Mouse (Mus musculus) gastrocnemius, postnatal 14 days (tissue): ENCODE data around the gene Kirrel2. TPM values are rescaled to one million over a fixed set of nuclear protein-coding genes. Genes with fewer than 3 reads are reported as not detected.

Experiments used
- DNase-seq: peaks from one replicate; pipeline ENCODE4 v3.0.0; 2021; ENCODE audit warnings: mixed read lengths
- intact Hi-C: fragments of 180-260 bp; cut with DNase I; formaldehyde crosslinking; loops from one replicate; pipeline ENCODE4 v1.15.1; 2025; ENCODE audit warnings: low total_unique reads
- total RNA-seq, 2 experiments: library from RNA; stranded (reverse); gene quantifications; 2 replicates each; pipeline ENCODE4 v1.2.3; 2021

The Kirrel2 gene
- total RNA-seq, 2 experiments from 2014 or later: not detected

DNA sequence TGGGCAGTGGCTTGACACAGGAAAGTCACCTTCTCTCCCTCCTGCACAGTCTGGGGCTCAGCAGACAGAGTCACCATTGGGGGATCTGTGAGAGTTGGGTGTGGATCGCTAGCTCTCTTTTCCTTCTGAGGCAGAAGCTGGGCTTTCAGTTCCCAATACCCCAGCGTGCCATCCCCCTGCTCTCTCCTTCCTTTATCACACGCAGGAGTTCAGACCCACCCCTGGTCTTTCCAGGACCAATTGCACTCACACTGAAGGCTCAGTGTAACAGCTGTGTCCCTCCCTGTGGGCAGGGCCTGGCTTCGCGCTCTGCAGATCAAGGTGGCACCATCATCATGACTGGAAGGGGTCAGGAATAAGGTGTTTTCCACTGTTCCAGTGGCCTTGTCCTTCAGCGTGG is 3.2 kb downstream of the Kirrel2 start:
- intact Hi-C loops: no loop called here
- DNase-seq: no peak

DNA sequence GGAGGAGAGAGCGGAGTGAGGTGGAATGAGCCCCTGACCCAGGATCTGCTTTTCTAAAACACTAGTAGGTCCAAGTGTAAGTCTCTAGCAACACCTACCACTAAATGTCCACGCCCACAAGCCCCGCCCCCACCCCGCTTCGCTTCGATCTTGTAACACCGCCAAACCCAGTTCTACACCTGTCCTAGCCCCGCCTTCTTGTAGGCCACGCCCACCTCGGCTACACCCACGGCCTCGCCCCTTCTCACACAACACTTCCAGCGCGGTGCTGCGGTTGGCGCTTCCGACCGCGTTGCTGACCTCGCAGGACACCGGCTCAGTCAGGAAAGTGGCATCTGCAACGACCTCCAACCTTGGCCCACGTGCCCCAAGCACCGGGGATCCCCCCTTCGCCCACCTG is 3.7 kb downstream of the Kirrel2 start:
- no peak for DNase-seq
- intact Hi-C loops: no loop called here

DNA sequence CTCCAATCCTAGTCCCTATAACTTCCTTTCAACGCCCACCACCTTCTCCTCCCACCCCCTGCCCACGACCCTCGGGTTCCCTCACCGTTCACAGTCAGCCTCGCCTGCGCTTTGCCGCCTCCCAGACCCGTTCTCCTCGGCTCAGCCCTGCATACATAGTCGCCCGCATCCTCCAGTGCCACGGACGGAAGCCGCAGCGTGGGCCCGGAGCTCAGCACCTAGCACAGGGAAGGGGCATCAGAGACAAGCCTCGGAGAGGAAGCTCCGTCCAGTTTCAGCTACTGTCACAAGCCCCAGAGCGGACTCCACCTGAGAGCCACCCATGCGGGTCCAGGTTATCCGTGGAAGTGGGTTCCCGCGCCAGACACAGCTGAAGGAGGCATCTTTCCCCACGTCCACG is 4.2 kb downstream of the Kirrel2 start:
- intact Hi-C loops: no loop called here
- DNase-seq: no peak

DNA sequence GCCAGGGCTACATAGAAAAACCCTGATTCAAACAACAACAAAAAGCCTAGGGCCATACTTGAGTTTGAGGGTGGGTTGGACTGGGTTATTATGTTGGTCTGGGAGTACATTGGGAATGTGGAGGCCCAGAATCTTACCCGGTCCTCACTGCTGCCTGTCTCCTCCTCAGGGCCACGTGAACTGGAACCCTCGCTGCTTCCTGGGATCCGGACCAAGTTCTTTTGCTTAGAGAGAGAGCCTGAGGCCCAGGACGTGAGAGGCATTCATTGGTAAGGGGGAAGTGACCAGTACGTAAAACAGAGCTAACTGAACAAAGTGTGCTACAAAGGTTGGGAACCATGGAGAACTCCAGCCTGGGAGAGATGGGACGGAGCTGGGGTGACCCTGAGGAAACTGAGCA is 7.2 kb downstream of the Kirrel2 start:
- intact Hi-C loops: no loop called here

DNA sequence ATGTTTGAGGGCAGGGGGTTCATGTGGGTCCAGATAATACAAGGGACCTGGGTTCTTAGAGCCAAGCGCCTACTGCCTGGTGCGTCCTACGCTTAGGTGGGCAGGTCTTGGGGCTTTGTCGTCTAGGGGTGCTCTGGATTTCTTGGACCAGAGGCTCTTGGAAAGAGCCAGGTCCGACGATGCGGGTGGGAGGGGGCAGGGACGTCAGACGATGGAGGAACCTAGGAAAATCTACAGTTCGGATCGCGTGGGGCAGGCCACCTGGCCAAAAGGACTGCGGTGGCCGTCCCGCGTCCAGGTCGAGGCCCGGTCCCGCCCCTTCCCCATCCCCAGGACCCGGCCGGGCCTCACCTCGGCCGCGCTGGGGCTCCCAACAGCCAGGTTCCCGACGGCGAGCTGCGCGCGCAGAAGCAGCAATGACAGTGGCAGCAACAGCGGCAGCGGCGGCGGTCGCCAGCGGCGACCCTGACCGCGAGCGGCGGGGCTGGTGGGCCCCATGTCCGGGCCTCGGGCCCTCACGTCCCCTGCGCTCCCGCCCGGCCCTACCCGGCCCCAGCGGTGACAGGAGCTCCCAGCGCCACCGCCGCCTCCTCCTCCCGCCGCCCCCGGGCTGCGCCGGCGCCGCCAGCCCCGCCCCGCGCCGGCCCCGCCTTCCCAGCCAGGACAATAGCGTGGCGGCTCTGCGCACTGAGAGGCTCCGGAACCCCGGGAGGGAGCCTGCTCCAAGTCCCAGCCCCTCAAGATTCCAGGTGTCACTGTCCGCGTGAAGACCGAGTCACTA is 12.3 kb downstream of the Kirrel2 start, which contains the start of gene Aplp1:
TSS of gene Aplp1 (minus strand) at position 565 of the 781 bp plus-strand sequence.
- intact Hi-C loops: no loop called here
- DNase-seq: peak; percentile 36

More for the DNA sequence above, 7.2 kb downstream of the Kirrel2 start:
- DNase-seq: no peak

DNA sequence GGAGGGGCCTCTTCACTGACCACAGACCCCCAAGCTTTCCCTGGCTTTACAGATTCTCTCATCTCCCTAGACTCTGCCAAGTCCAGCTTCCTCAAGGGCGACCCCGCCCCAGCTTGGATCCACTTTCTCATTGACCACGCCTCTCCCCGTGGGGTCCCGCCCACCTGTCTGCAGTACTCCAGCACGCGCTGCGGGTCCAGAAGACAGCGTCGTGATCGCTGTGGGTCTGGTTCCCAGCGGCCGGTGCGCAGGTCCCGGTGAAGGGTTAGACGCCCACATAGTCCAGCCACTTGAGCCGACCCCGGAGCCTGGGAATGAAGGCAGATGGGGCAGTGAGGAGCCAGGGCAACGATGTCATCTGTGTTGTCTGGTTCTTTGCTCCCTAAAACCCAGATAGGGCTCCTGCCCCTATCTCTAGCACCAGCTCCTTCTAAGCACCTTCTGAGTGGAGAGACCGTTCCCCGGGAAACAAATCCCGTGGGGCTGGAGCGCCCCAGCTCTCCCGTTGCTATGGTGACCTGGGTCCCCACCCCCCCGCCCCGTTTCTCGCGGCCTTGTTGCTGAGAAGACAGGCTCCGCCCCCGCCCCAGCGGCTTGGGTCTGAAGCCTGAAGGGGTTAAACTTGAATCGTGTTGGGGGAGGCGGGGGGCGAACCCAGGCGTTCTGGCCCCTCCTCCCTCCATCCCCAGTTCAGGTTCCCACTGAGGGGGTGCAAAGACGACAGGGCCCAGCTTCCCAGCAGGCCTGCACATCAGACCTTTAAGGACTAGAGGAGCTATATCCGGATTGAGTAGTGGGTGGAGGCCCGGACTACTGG is 13.1 kb downstream of the Kirrel2 start:
- DNase-seq: no peak
- intact Hi-C loops: no loop called here

DNA sequence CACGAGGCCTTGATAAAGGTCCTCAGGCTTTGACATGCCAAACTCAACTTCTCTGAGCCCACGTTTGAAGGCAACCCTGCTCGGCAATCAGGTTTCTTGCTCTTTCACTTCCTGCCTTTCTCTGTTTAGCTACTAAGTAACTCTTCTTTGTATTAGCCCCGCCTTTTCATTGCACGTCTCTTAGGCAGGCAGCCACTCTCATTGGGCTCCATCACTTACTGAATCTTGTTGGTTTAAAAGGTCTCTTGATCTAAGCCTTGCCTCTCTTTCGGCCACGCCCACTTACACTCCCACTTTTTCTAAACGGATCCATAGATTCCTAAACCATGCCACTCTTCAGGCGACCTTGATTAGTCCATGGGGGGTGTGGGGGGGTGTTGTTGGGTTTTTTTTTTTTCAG is 13.8 kb downstream of the Kirrel2 start:
- DNase-seq: no peak
- intact Hi-C loops: no loop called here

DNA sequence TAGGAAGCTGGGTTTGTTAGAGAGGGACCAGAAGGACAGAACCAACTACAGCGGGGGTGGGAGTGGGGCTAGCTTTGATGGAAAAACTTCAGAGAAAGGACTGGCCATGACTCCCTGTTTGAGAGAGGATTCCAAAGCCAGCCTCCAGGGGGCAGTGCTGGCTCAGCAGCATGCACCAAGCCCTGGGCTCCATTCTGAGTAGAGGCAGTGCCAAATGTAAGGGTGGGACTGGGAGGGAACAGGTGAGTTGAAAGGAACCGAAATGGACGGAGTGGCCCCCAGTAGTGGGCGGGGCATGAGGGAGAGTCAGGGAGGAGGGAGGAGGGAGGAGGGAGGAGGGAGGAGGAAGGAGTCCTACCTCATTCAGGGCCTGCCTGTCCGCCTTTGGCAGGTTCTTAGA is 16.8 kb downstream of the Kirrel2 start:
- intact Hi-C loops: no loop called here
- DNase-seq: no peak

DNA sequence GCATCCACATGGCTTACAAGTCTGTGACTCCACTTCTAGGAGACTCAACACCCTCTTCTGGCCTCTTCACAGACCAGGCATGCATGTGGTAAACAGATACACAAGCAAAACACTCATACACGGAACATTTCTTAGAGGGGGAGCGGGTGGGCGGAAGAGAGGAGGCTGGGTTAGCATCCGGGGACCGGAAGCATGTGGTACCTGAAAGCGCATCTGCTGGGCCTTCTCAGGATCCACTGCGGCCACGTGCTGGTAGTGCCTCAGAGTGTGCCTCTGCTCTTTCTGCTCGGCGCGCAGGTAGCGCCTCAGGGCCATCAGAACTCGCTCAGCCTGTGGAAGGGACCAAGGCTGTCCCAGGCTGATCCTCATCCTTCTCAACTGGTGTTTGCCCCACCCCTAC is 17.8 kb downstream of the Kirrel2 start:
- DNase-seq: no peak
- intact Hi-C loops: no loop called here

DNA sequence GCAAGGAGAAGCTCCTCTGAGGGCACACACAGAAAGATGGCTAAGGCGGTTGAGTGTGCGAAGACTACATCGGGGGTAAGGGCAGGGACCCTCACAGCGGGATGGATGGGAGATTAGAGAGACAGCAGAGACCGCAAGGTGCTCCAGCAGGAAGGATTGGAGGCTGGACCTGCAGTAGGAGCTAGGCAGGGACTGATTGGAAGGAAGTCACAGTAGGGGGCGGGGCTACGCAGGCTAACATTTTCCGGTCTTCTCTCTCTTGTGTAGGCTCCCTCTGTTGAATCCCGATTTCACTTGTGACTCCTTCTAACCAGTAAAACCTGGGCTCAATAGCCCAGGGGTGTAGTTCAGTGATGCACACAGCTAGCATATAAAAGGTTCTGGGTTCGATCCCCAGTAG is 20.6 kb downstream of the Kirrel2 start:
- DNase-seq: no peak
- intact Hi-C loops: no loop called here

DNA sequence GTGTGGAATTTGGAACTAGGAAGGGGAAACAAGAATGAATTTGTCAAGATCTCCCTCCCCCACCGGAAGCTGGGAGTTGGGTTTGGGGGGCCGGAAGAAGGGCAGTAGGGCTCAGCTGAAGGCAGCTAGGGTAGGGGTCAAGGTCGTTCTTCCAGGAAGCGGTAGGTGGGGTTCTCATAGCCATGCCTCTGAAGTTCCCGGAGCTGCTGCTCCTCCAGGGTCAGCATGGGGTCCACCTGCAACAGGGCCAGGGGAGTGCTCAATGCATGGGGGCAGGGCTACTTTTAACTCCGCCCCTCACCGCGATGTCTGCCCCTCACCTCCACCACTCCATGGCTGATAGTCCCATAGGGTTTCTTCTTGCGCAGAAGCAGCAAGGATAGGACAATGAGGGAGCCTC is 22.3 kb downstream of the Kirrel2 start:
- intact Hi-C loops: no loop called here
- DNase-seq: no peak

DNA sequence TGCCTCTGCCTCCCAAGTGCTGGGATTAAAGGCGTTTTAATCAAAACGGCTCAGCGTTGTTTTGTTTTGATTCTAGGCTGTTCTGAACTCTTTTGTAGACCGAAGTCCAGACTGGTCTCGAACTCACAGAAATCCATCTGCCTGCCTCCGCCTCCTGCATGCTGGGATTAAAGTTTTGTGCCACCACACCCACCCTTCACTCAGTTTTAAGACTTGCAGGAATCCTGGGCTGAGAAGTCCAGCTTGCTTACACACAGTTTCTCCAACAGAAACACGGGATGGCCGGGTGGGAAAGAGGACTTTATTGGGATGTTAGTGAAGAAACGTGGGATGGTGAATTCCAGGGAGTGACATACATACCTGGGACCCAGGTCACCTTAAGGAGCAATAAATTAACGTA is 22.8 kb downstream of the Kirrel2 start:
- intact Hi-C loops: loop anchor here (5.0 kb wide), 1 partner anchor 62 kb away; no protein-coding TSS in a partner anchor
- DNase-seq: no peak

DNA sequence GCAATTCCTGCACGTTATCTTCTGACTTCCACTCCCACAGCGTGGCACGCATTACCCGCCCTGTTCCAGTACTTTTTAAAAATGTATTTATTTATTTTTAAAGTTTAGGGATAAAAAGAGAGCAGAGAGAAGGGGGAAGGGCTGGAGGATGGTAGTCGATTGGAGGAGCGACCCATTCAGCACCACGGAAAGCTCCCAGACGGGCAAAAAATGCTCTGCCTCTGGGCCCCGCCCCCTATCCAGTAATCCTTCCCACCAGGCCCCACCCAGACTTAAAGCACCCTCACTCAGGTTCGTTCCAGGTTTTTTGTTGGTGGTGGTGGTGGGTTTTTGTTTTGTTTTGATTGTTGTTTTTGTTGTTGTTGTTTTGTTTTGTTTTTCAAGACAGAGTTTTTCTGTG is 23.3 kb downstream of the Kirrel2 start:
- intact Hi-C loops: loop anchor here (5.0 kb wide), 1 partner anchor 62 kb away; no protein-coding TSS in a partner anchor
- peak; percentile 53 for DNase-seq

DNA sequence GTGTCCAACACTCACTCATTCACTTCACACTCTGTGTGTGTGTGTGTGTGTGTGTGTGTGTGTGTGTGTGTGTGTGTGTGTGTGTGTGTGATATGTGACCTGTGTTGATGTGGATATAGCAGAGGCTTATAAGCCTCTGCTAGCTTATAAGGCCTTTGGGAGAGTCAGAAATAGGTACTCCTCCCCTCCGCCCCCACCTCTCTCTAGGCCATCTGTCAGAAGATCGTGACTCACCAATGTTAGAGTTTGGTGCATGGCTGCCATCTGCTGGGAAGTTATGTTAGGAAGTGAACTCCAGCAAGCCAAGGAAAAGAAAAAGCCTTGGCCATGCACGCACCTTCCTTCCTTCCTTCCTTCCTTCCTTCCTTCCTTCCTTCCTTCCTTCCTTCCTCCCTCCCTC is 25.7 kb downstream of the Kirrel2 start:
- intact Hi-C loops: loop anchor here (5.0 kb wide), 1 partner anchor 59 kb away; no protein-coding TSS in a partner anchor
- peak; percentile 63 for DNase-seq

DNA sequence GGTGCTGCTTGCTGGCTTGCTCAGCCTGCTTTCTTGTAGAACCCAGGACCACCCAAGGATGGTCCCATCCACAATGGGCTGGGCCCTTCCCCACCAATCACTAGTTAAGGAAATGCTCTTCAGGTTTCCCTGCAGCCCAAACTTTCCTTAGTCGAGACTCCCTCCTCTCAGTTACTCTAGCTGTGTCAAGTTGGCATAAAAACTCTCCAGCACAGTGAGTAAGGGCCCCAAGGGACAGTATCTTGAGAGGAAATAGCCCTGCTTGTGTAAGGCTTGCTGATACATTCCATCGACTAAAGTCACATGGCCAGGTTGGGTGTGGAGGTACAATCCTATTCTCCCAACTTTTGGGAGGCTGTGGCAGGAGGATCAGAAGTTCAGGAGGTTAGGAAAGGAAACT is 27.3 kb downstream of the Kirrel2 start:
- no peak for DNase-seq
- intact Hi-C loops: loop anchor here (5.0 kb wide), 1 partner anchor 58 kb away; no protein-coding TSS in a partner anchor

DNA sequence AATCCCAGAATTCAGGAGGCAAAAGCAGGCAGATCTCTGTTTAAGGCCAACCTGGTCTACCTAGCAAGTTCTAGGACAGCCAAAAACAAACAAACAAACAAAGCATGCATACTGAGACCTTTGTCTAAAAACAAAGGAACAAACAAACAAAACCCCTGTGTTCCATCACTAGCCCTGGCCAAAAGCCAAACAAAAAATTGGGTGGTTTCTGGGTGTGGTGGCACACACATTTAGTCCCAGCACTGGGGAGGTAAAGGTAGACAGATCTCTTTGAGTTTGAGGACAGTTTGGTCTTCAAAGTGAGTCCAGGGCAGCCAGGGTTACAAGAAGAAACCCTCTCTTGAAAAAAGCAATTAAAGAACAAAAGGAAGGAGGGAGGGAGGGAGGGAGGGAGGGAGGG is 28.2 kb downstream of the Kirrel2 start:
- intact Hi-C loops: no loop called here
- no peak for DNase-seq

DNA sequence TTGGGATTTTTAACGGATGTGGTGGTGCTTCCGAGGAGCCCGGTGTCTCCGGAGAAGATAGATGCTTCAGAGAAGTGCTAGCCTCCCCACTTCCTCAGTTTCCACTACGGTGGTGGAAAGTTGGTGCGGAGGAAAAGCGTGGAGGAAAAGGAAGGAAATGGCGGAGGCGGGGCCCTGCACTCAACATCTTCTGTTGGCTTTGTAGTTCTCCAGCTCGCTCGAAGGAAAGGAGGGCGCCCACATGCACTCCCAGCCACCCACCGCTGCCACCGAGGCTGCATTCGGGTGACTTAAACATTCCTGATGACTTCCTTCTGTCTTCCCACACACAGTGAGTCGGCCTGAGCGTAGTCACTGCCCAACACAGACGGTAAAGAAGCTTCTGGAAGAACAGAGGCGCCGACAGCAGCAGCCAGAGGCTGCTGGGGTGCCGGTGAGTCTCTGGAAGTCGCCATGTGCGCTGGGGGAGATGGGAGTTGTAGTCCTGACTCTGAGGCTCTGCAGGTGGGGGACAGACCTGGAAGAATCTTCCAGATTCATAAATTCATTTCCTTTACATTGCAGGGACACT is 34.3 kb downstream of the Kirrel2 start:
- DNase-seq: no peak
- intact Hi-C loops: no loop called here

DNA sequence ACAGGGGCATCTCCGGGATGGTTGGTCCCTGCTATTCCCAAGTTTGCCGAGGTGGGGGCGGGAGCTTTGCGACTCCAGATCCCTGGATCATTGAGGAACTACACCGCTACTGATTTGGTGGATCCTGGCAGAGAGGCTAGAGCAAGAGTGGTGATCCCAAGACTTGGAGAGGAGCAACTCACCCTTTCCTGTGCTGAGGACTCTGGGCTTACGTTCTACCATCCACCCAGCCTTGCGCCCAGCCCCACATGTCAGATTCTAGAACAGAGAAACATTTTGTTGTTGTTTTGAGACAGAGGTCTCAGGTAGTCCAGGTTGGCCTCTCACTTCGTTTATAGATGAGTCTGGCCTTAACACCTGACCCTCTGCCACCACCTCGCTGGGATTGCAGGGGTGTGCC is 34.9 kb downstream of the Kirrel2 start:
- DNase-seq: no peak
- intact Hi-C loops: no loop called here

DNA sequence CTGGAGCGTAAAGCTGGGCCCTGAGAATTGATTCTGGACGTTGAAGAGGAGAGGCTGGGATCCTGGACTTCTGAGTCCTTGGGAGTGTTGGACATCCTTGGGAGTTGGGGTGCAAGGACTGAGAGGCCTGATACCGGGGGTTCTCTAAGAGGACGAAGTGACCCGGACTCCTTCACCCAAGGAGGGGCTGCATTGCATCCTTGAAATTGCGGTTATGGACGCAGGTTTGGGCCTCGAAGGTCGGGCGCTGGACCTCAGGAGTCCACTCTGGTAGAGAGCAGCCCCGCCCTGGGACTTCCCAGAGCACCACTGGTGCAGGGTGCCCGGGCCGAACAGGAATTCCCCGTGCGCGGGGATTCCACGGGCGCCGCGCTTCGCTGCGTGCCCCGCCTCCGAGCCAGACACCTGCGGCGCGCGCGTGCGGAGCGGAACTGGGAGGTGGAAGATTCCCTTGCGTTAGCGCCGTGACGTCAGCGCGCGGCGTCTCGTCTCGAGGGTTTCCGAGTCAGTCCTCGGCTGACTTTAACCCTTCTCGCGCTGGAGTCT is 35.5 kb downstream of the Kirrel2 start:
- DNase-seq: peak; percentile 76
- intact Hi-C loops: no loop called here
